Mouse (Mus musculus): ENCODE measurements around the gene Ppm1h. TPM values are rescaled to one million over a fixed set of nuclear protein-coding genes. Genes with fewer than 3 reads are reported as not detected.

Gene Ppm1h
- polyA plus RNA-seq, 1 experiment, result 0.13 TPM

DNA sequence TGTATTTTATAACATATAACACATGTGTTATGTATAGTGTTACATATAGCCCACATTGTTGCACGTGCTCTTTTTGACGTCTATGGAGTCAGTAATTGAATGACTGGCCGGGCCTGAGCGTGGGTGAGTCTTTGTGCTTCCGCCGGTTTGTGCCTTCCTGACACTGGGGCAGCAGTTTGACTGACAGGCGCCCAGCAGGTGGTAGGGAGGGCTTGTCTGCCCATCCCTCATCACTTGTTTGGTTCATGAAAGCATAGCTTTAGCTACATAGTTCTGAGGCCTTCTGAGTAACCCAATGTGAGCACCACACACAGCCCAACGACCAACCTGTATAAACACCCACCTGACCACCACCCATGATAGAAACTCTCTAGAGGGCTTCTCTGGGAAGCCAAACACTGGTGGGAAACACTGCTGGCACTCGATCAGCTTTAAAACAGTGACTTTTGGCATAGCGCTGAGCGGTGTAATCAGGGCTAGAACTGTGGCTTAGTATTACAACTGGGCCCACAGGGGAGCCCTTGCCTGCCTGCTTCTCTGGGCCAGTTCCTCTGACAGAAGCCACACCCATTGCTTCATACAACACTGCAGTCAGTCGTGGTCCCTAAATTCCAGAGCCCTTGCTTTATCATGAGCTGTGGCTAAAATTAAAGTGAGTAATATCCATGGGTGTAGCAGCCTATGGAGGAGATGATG, 149.3 kb downstream of the Ppm1h start:
- H3K27me3 ChIP-seq (ENCODE audit: control insufficient read depth, insufficient read depth, insufficient read length), result no peaks in the 10 kb centered on the region
- no peak overlapping the region for H3K4me3 ChIP-seq
- TF ChIP-seq TCF3 (IDR thresholded peaks at IDR 0.05; ENCODE audit: insufficient read length, low read depth) (no peak), MYOD1 (IDR thresholded peaks at IDR 0.05; ENCODE audit: control insufficient read depth in 1 of 3, insufficient read length in 2 of 3, low read depth in 2 of 3) (peak in 1 of 3 experiments; percentile 72)
- H3K4me2 ChIP-seq (ENCODE audit: low read depth), result peak overlapping the region; percentile 24
- no peak overlapping the region for H3ac ChIP-seq (ENCODE audit: control insufficient read depth, insufficient read length)
- no peaks in the 10 kb centered on the region for H3K36me3 ChIP-seq (ENCODE audit: control insufficient read depth, insufficient read depth)
- no peaks in the 10 kb centered on the region for H3K79me2 ChIP-seq (ENCODE audit: control insufficient read depth, insufficient read depth)

DNA sequence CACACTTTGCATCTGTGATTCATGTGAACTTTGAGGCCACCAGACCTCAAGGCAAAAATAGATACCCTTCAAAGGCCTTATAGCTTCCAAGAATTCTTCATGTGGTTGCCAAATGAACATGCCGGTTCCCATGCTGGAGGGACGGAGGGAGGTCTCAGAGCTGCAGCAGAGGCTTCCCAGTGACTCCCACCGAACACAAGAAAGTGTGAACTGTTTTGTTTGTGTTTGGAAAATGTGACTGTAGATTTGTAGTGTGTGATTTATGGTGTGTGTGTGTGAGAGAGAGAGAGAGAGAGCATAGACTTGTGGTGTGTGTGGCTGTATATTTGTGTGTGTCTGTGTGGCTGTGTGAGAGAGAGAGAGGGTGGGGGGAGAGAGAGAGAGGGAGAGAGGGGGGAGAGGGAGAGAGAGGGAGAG, 151.2 kb downstream of the Ppm1h start:
- no peak overlapping the region for H3K4me3 ChIP-seq
- no peak for TF ChIP-seq SRF (IDR thresholded peaks at IDR 0.05; ENCODE audit: control insufficient read depth, insufficient read length, low read depth)
- no peak for TF ChIP-seq E2F4 (IDR thresholded peaks at IDR 0.05; ENCODE audit: insufficient read depth)
- no peak for TF ChIP-seq USF1 (IDR thresholded peaks at IDR 0.05; ENCODE audit: low read depth)
- no peak for TF ChIP-seq POLR2AphosphoS2 (IDR thresholded peaks at IDR 0.05; ENCODE audit: insufficient read length, low read depth)
- no peak for TF ChIP-seq MAX (IDR thresholded peaks at IDR 0.05; ENCODE audit: low read depth)
- no peak for TF ChIP-seq CEBPB (IDR thresholded peaks at IDR 0.05; ENCODE audit: insufficient read depth, poor library complexity, severe bottlenecking)
- no peak for TF ChIP-seq TCF12 (IDR thresholded peaks at IDR 0.05; ENCODE audit: insufficient read depth, poor library complexity, severe bottlenecking)
- TF ChIP-seq MYOG (IDR thresholded peaks at IDR 0.05; ENCODE audit: control insufficient read depth in 1 of 3, insufficient read depth in 1 of 3, insufficient read length in 2 of 3, low read depth in 2 of 3), result no peak
- no peak for TF ChIP-seq MYOD1 (IDR thresholded peaks at IDR 0.05; ENCODE audit: control insufficient read depth in 1 of 3, insufficient read length in 2 of 3, low read depth in 2 of 3)
- no peak for TF ChIP-seq TCF3 (IDR thresholded peaks at IDR 0.05; ENCODE audit: insufficient read length, low read depth)
- TF ChIP-seq REST (IDR thresholded peaks at IDR 0.05; ENCODE audit: insufficient read depth, insufficient read length), result no peak
- TF ChIP-seq POLR2A (IDR thresholded peaks at IDR 0.05; ENCODE audit: insufficient read length, low read depth), result no peak
- no peak overlapping the region for H3ac ChIP-seq (ENCODE audit: control insufficient read depth, insufficient read length)
- peak overlapping the region; percentile 46 for H3K4me2 ChIP-seq (ENCODE audit: low read depth)
- H3K36me3 ChIP-seq (ENCODE audit: control insufficient read depth, insufficient read depth), result no peaks in the 10 kb centered on the region
- no peaks in the 10 kb centered on the region for H3K27me3 ChIP-seq (ENCODE audit: control insufficient read depth, insufficient read depth, insufficient read length)
- H3K79me2 ChIP-seq (ENCODE audit: control insufficient read depth, insufficient read depth), result no peaks in the 10 kb centered on the region

DNA sequence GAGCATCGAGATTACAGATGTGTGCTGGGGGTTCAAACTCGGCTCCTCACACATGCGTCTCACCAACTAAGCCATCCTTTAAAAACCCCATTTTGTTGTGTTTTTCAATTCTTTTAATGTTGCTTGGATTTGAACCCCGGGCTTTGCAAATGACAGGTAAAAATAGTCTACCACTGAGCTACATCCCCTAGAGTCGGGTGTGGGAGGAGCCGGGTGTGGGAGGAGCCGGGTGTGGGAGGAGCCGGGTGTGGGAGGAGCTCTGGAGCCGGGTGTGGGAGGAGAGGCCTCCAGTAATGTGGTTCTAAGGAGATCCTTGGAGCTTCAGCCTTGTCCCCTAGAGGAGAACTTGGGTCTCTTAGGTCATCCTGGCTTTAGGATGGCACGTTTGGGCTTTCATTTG, 152.1 kb downstream of the Ppm1h start:
- TF ChIP-seq E2F4 (IDR thresholded peaks at IDR 0.05; ENCODE audit: insufficient read depth), result no peak
- TF ChIP-seq MYOD1 (IDR thresholded peaks at IDR 0.05; ENCODE audit: control insufficient read depth in 1 of 3, insufficient read length in 2 of 3, low read depth in 2 of 3), result no peak
- no peak for TF ChIP-seq TCF12 (IDR thresholded peaks at IDR 0.05; ENCODE audit: insufficient read depth, poor library complexity, severe bottlenecking)
- TF ChIP-seq REST (IDR thresholded peaks at IDR 0.05; ENCODE audit: insufficient read depth, insufficient read length), result no peak
- no peak for TF ChIP-seq USF1 (IDR thresholded peaks at IDR 0.05; ENCODE audit: low read depth)
- no peak for TF ChIP-seq POLR2AphosphoS2 (IDR thresholded peaks at IDR 0.05; ENCODE audit: insufficient read length, low read depth)
- Histone ChIP-seq H3K4me2 (ENCODE audit: low read depth) (no peak overlapping the region), H3K4me3 (no peak overlapping the region), H3K27me3 (ENCODE audit: control insufficient read depth, insufficient read depth, insufficient read length) (no peaks in the 10 kb centered on the region), H3K36me3 (ENCODE audit: control insufficient read depth, insufficient read depth) (no peaks in the 10 kb centered on the region), H3K79me2 (ENCODE audit: control insufficient read depth, insufficient read depth) (no peaks in the 10 kb centered on the region), H3ac (ENCODE audit: control insufficient read depth, insufficient read length) (no peak overlapping the region)

GRCm38 (mm10) chr10:122842014-122842413, 163.5 kb downstream of the Ppm1h start:
- TF ChIP-seq MYOD1 (IDR thresholded peaks at IDR 0.05; ENCODE audit: control insufficient read depth in 1 of 3, insufficient read length in 2 of 3, low read depth in 2 of 3), result peak in 1 of 3 experiments; percentile 32
- TF ChIP-seq USF1 (IDR thresholded peaks at IDR 0.05; ENCODE audit: low read depth), result no peak
- H3K79me2 ChIP-seq (ENCODE audit: control insufficient read depth, insufficient read depth), result no peaks in the 10 kb centered on the region
- H3K4me3 ChIP-seq, result no peak overlapping the region
- no peaks in the 10 kb centered on the region for H3K36me3 ChIP-seq (ENCODE audit: control insufficient read depth, insufficient read depth)
- H3ac ChIP-seq (ENCODE audit: control insufficient read depth, insufficient read length), result no peak overlapping the region
- H3K27me3 ChIP-seq (ENCODE audit: control insufficient read depth, insufficient read depth, insufficient read length), result no peaks in the 10 kb centered on the region
- peak overlapping the region; percentile 34 for H3K4me2 ChIP-seq (ENCODE audit: low read depth)

DNA sequence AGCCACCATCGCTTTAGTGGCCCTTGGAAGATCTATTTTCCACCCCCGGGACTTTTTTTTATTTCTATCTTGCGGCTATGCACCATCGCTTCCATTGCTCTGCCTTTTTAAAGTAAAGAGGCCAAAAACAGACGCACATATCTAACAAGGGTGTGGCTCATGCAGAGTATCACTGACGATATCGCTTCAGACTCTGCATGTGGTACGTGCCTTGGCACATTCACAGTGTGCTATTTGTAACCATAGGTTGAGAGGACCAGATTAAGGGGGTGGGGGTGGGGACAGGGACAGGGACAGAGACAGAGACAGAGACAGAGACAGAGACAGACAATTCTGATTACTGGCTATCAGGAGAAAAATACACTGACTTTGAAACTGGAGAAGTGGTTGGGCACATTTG, 164.4 kb downstream of the Ppm1h start:
- no peak for TF ChIP-seq TCF3 (IDR thresholded peaks at IDR 0.05; ENCODE audit: insufficient read length, low read depth)
- no peak for TF ChIP-seq CEBPB (IDR thresholded peaks at IDR 0.05; ENCODE audit: insufficient read depth, poor library complexity, severe bottlenecking)
- TF ChIP-seq USF1 (IDR thresholded peaks at IDR 0.05; ENCODE audit: low read depth), result no peak
- TF ChIP-seq E2F4 (IDR thresholded peaks at IDR 0.05; ENCODE audit: insufficient read depth), result no peak
- peak overlapping the region; percentile 34 for H3K4me2 ChIP-seq (ENCODE audit: low read depth)
- no peaks in the 10 kb centered on the region for H3K27me3 ChIP-seq (ENCODE audit: control insufficient read depth, insufficient read depth, insufficient read length)
- no peaks in the 10 kb centered on the region for H3K79me2 ChIP-seq (ENCODE audit: control insufficient read depth, insufficient read depth)
- H3K4me3 ChIP-seq, result no peak overlapping the region
- no peaks in the 10 kb centered on the region for H3K36me3 ChIP-seq (ENCODE audit: control insufficient read depth, insufficient read depth)
- H3ac ChIP-seq (ENCODE audit: control insufficient read depth, insufficient read length), result no peak overlapping the region

GRCm38 (mm10) chr10:122845471-122845870, 166.9 kb downstream of the Ppm1h start:
- TF ChIP-seq POLR2AphosphoS2 (IDR thresholded peaks at IDR 0.05; ENCODE audit: insufficient read length, low read depth), result no peak
- TF ChIP-seq TCF3 (IDR thresholded peaks at IDR 0.05; ENCODE audit: insufficient read length, low read depth), result peak; percentile 3
- TF ChIP-seq TCF12 (IDR thresholded peaks at IDR 0.05; ENCODE audit: insufficient read depth, poor library complexity, severe bottlenecking), result peak; percentile 39
- TF ChIP-seq MAX (IDR thresholded peaks at IDR 0.05; ENCODE audit: low read depth), result no peak
- TF ChIP-seq MYOD1 (IDR thresholded peaks at IDR 0.05; ENCODE audit: control insufficient read depth in 1 of 3, insufficient read length in 2 of 3, low read depth in 2 of 3), result peak; percentile 33 to 83 (median 70)
- no peak for TF ChIP-seq SRF (IDR thresholded peaks at IDR 0.05; ENCODE audit: control insufficient read depth, insufficient read length, low read depth)
- no peak for TF ChIP-seq REST (IDR thresholded peaks at IDR 0.05; ENCODE audit: insufficient read depth, insufficient read length)
- no peak for TF ChIP-seq CEBPB (IDR thresholded peaks at IDR 0.05; ENCODE audit: insufficient read depth, poor library complexity, severe bottlenecking)
- TF ChIP-seq E2F4 (IDR thresholded peaks at IDR 0.05; ENCODE audit: insufficient read depth), result no peak
- peak; percentile 69 to 80 (median 74) for TF ChIP-seq MYOG (IDR thresholded peaks at IDR 0.05; ENCODE audit: control insufficient read depth in 1 of 3, insufficient read depth in 1 of 3, insufficient read length in 2 of 3, low read depth in 2 of 3)
- TF ChIP-seq USF1 (IDR thresholded peaks at IDR 0.05; ENCODE audit: low read depth), result no peak
- TF ChIP-seq POLR2A (IDR thresholded peaks at IDR 0.05; ENCODE audit: insufficient read length, low read depth), result no peak
- H3ac ChIP-seq (ENCODE audit: control insufficient read depth, insufficient read length), result no peak overlapping the region

More at GRCm38 (mm10) chr10:122845471-122845870, 166.9 kb downstream of the Ppm1h start:
- Histone ChIP-seq H3K27me3 (ENCODE audit: control insufficient read depth, insufficient read depth, insufficient read length) (no peaks in the 10 kb centered on the region), H3K79me2 (ENCODE audit: control insufficient read depth, insufficient read depth) (no peaks in the 10 kb centered on the region), H3K36me3 (ENCODE audit: control insufficient read depth, insufficient read depth) (no peaks in the 10 kb centered on the region), H3K4me2 (ENCODE audit: low read depth) (peak overlapping the region; percentile 48), H3K4me3 (no peak overlapping the region)

Measured in myocyte (in vitro differentiated cells).